Mouse (Mus musculus) myocyte (in vitro differentiated cells): ENCODE results near the gene Bcar3.

ENCODE experiments used
- E2F4 ChIP-seq: IDR thresholded peaks from one replicate; pipeline ENCODE4 v1.6.1; 2011; ENCODE audit warnings: mild to moderate bottlenecking, control low read depth, moderate library complexity; ENCODE audit not compliant: insufficient read depth
- MAX ChIP-seq: IDR thresholded peaks from one replicate; pipeline ENCODE4 v1.6.1; 2011; ENCODE audit warnings: low read depth, mild to moderate bottlenecking, control low read depth
- MYOD1 ChIP-seq, 3 experiments: IDR thresholded peaks; one replicate each; pipeline ENCODE4 v1.6.1; 2011; ENCODE audit warnings: control low read depth in 2 of 3, low read depth in 2 of 3, mild to moderate bottlenecking in 2 of 3, moderate library complexity in 1 of 3; ENCODE audit not compliant: insufficient read length in 2 of 3, control insufficient read depth in 1 of 3
- MYOG ChIP-seq, 3 experiments: IDR thresholded peaks; one replicate each; pipeline ENCODE4 v1.6.1; 2011; ENCODE audit warnings: control low read depth in 2 of 3, low read depth in 2 of 3, mild to moderate bottlenecking in 2 of 3; ENCODE audit not compliant: insufficient read length in 2 of 3, control insufficient read depth in 1 of 3, insufficient read depth in 1 of 3
- POLR2A ChIP-seq: IDR thresholded peaks from one replicate; pipeline ENCODE4 v1.6.1; 2011; ENCODE audit warnings: low read depth, mild to moderate bottlenecking, control low read depth, moderate library complexity; ENCODE audit not compliant: insufficient read length
- POLR2AphosphoS2 ChIP-seq: IDR thresholded peaks from one replicate; pipeline ENCODE4 v1.6.1; 2011; ENCODE audit warnings: low read depth, control low read depth; ENCODE audit not compliant: insufficient read length
- USF1 ChIP-seq: IDR thresholded peaks from one replicate; pipeline ENCODE4 v1.6.1; 2011; ENCODE audit warnings: low read depth, mild to moderate bottlenecking, control low read depth, moderate library complexity

- TF ChIP-seq POLR2A: no peak
- no peak for TF ChIP-seq USF1
- TF ChIP-seq MYOG (IDR thresholded peaks at IDR 0.05; ENCODE audit: control insufficient read depth in 1 of 3, insufficient read depth in 1 of 3, insufficient read length in 2 of 3, low read depth in 2 of 3): peak in 1 of 3 experiments; percentile 29
- TF ChIP-seq MYOD1 (IDR thresholded peaks at IDR 0.05; ENCODE audit: control insufficient read depth in 1 of 3, insufficient read length in 2 of 3, low read depth in 2 of 3): peak in 1 of 3 experiments; percentile 22
- no peak for TF ChIP-seq E2F4
- no peak for TF ChIP-seq POLR2AphosphoS2
- TF ChIP-seq MAX: no peak
Measured at GRCm38 (mm10) chr3:122245878-122246332, 48.0 kb upstream of the Bcar3 start.
